Mouse (Mus musculus): ENCODE measurements at regions not wholly inside any gene's neighbourhood (a gene's known extent, or its start where the extent isn't known, plus 50 kb on each side); places are given as distances from the start of the nearest gene placed in this dataset.

DNA sequence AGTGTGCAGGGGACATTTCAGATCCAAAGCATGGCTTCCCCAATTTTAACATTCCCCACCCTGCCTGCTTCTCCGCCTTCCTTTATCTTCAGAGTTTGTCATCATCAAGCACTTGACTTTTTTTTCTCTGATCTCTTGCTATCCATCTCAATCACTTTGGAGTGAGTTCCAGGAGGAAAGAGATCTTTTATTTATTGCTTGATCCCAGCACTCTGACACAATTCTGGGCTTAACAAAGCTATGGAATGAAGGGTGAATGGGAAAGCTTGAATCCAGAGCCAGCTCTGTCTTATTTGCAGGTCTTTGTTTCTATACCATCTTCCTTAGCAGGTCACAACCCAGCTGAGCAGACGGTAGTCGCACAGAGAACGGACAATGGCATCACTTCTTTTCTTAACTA lies 81.0 kb upstream of the Cpm start:
- TF ChIP-seq POLR2A (IDR thresholded peaks at IDR 0.05; ENCODE audit: control insufficient read depth, low read depth, low read length): no peak
- no peak for TF ChIP-seq CTCF (IDR thresholded peaks at IDR 0.05; ENCODE audit: control insufficient read depth, insufficient read depth, insufficient replicate concordance, low read depth, low read length)
- no peak overlapping the region for H3K27ac ChIP-seq (ENCODE audit: control insufficient read depth, insufficient read depth, low read depth, low read length)
- H3K4me3 ChIP-seq (ENCODE audit: control insufficient read depth, low read depth, low read length): no peak overlapping the region
- H3K27me3 ChIP-seq (ENCODE audit: control insufficient read depth, insufficient read depth, low read length): no peaks in the 10 kb centered on the region
- no peaks in the 10 kb centered on the region for H3K36me3 ChIP-seq (ENCODE audit: control insufficient read depth, insufficient read depth, low read length)
- no peaks in the 10 kb centered on the region for H3K4me1 ChIP-seq (ENCODE audit: control insufficient read depth, insufficient read depth, low read length)

DNA sequence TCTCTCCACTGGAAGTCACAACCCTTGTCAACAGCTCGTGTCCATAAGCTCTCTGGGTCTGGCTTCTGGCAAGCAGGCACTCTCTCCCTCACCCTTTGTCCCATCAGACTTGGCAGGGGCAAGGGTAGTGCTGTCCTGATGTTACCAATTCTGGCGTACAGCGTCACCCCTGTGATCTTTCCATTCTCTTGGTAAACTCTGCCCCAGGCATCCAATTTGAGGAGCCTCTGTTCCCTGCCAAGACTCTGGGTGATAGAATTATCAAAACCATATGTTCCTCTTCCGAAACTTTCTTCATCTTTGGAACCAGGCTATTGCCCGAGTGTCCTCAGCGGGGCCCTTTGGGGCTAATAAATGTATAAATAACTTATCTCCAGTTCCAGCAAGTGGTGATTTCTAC lies 82.0 kb upstream of the Cpm start:
- no peak overlapping the region for H3K27ac ChIP-seq (ENCODE audit: control insufficient read depth, insufficient read depth, low read depth, low read length)
- no peak overlapping the region for H3K4me3 ChIP-seq (ENCODE audit: control insufficient read depth, low read depth, low read length)

DNA sequence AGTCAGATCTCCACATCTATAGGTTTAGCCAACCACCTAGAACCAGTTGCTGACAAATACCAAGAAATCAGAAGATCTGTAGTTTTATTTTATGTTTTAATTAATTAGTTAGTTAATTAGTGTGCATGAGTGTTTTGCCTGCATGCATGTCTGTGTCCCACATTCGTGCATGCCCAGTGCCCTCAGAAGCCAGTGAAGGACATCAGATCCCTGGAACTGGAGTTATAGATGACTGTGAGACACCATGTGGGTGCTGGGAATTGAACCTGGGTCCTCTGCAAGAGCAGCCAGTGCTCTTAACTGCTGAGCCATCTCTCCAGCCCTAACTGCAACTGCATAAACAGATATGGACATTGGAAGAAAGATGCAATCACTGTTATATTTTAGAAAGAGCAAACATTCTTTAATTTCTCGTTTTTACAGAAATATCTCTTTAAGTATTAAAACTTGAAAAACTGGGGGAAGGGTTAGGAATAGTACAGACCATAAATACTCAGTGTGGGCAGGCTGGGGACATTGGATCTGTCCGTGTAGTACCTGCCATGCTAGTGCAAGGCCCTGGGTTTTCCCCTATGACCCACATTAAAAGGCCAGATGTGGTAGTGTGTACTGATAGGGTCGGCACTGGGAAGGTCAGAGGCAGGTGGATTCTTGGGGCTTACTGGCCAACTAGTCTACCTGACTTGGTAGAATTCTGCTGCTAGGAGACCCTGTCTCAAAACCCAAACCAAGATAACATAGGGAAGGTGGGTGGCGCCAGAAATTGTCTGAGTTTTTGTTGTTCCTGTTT lies 83.3 kb upstream of the Cpm start:
- H3K27me3 ChIP-seq (ENCODE audit: control insufficient read depth, insufficient read depth, low read length): no peaks in the 10 kb centered on the region
- no peaks in the 10 kb centered on the region for H3K36me3 ChIP-seq (ENCODE audit: control insufficient read depth, insufficient read depth, low read length)
- H3K27ac ChIP-seq (ENCODE audit: control insufficient read depth, insufficient read depth, low read depth, low read length): no peak overlapping the region
- H3K4me3 ChIP-seq (ENCODE audit: control insufficient read depth, low read depth, low read length): no peak overlapping the region
- no peaks in the 10 kb centered on the region for H3K4me1 ChIP-seq (ENCODE audit: control insufficient read depth, insufficient read depth, low read length)
- TF ChIP-seq CTCF (IDR thresholded peaks at IDR 0.05; ENCODE audit: control insufficient read depth, insufficient read depth, insufficient replicate concordance, low read depth, low read length): no peak

More for the DNA sequence above, 82.0 kb upstream of the Cpm start:
- TF ChIP-seq CTCF (IDR thresholded peaks at IDR 0.05; ENCODE audit: control insufficient read depth, insufficient read depth, insufficient replicate concordance, low read depth, low read length) (no peak), POLR2A (IDR thresholded peaks at IDR 0.05; ENCODE audit: control insufficient read depth, low read depth, low read length) (no peak)
- H3K4me1 ChIP-seq (ENCODE audit: control insufficient read depth, insufficient read depth, low read length): no peaks in the 10 kb centered on the region
- H3K36me3 ChIP-seq (ENCODE audit: control insufficient read depth, insufficient read depth, low read length): no peaks in the 10 kb centered on the region
- no peaks in the 10 kb centered on the region for H3K27me3 ChIP-seq (ENCODE audit: control insufficient read depth, insufficient read depth, low read length)

DNA sequence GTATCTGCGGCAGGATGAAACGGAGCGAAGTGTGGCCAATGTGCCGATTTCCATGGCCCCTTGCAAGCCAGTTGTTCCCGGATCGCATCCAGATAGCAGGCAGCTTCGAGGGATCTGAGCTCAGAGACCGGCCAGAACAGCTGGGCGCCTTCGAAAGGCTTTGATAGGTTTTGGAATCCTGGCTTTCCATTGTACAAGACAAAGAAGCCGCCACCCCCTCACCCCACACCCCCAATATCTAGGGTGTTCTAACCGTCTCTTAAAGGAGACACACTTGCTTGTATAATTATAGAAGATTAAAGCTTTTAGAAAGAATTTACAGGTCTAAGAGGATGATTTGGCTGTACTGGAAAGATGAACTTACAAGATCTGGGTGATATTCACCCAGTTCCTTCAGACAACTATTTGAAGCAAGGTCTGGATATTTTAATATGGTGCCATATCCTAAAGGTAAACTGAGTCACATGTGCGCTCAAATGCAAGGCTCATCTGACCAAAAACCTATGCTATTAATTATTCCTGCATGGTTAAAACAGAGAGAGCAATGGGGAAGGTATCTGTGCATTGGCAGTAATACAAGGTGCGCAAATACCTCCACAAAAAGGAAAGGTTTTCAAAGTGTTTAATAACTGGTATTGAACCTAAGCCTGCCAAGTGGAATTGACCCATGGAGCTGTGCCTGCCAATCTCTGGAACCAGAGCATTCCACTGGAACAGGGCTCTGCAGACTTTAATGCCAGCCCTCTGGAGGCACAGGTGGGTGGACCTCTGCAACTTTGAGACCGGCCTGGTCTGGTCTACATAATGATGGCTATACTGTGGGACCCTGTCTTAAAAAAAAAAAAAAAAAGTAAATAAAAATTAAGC lies 84.4 kb upstream of the Cpm start:
- Histone ChIP-seq H3K4me3 (ENCODE audit: control insufficient read depth, low read depth, low read length) (no peak overlapping the region), H3K36me3 (ENCODE audit: control insufficient read depth, insufficient read depth, low read length) (no peaks in the 10 kb centered on the region), H3K27me3 (ENCODE audit: control insufficient read depth, insufficient read depth, low read length) (no peaks in the 10 kb centered on the region), H3K27ac (ENCODE audit: control insufficient read depth, insufficient read depth, low read depth, low read length) (no peak overlapping the region), H3K4me1 (ENCODE audit: control insufficient read depth, insufficient read depth, low read length) (no peaks in the 10 kb centered on the region)
- TF ChIP-seq CTCF (IDR thresholded peaks at IDR 0.05; ENCODE audit: control insufficient read depth, insufficient read depth, insufficient replicate concordance, low read depth, low read length) (no peak), POLR2A (IDR thresholded peaks at IDR 0.05; ENCODE audit: control insufficient read depth, low read depth, low read length) (no peak)

DNA sequence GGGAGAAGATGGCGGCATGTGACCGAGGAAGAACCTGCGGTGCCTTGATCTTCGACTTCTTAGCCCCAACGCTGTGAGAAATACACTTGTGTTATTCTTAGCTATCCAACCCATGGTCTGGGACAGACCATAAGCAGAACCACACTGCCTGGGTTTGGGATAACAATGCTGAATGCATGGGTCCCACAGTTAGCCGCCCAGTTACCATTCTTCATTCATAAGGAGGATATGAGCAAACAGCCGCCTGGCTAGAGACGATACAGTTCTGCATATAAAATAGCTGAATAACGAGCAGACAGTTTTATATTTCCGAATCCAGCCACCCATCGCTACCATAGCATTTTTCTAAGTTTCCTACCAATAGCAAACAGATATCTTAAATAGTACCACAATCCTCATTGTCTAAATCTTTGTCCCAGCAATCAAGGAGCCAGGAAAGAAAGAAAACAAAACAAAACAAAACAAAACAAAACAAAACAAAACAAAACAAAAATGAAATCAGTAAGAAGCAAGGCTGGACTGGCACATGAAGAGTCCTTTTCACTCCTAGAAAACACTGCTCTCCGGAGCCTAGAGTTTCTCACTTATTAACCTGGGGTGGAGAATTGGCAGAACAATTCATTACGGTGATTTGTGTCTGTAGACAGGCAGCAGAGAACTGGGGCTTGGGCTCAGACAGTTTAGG lies 85.2 kb upstream of the Cpm start:
- H3K27ac ChIP-seq (ENCODE audit: control insufficient read depth, insufficient read depth, low read depth, low read length): no peak overlapping the region
- no peaks in the 10 kb centered on the region for H3K36me3 ChIP-seq (ENCODE audit: control insufficient read depth, insufficient read depth, low read length)
- TF ChIP-seq POLR2A (IDR thresholded peaks at IDR 0.05; ENCODE audit: control insufficient read depth, low read depth, low read length) (no peak), CTCF (IDR thresholded peaks at IDR 0.05; ENCODE audit: control insufficient read depth, insufficient read depth, insufficient replicate concordance, low read depth, low read length) (no peak)
- H3K4me3 ChIP-seq (ENCODE audit: control insufficient read depth, low read depth, low read length): no peak overlapping the region
- H3K4me1 ChIP-seq (ENCODE audit: control insufficient read depth, insufficient read depth, low read length): no peaks in the 10 kb centered on the region
- H3K27me3 ChIP-seq (ENCODE audit: control insufficient read depth, insufficient read depth, low read length): no peaks in the 10 kb centered on the region

DNA sequence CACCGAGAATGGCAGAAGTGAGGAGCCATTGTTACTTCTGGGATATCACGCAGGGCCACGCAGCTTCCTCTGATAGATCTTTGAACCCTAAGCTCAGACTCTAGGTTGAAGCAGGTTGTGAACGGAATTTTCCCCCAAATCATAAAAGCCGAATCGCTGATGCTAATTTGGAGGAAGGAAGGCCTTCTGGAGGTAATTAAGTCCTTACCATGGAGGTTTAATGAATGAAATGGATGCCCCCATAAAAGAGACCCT lies 85.7 kb upstream of the Cpm start:
- no peak overlapping the region for H3K4me3 ChIP-seq (ENCODE audit: control insufficient read depth, low read depth, low read length)
- TF ChIP-seq POLR2A (IDR thresholded peaks at IDR 0.05; ENCODE audit: control insufficient read depth, low read depth, low read length) (no peak), CTCF (IDR thresholded peaks at IDR 0.05; ENCODE audit: control insufficient read depth, insufficient read depth, insufficient replicate concordance, low read depth, low read length) (no peak)
- H3K27me3 ChIP-seq (ENCODE audit: control insufficient read depth, insufficient read depth, low read length): no peaks in the 10 kb centered on the region
- no peak overlapping the region for H3K27ac ChIP-seq (ENCODE audit: control insufficient read depth, insufficient read depth, low read depth, low read length)
- no peaks in the 10 kb centered on the region for H3K4me1 ChIP-seq (ENCODE audit: control insufficient read depth, insufficient read depth, low read length)
- no peaks in the 10 kb centered on the region for H3K36me3 ChIP-seq (ENCODE audit: control insufficient read depth, insufficient read depth, low read length)

Data from testis, adult 2 months (tissue).